Mouse (Mus musculus) frontal cortex, postnatal 14 days (tissue): ENCODE data around the gene Gm43518.

Experiments
- DNase-seq, 2 experiments: peaks; one replicate each; pipeline ENCODE4 v3.0.0; 2022; ENCODE audit warnings: low spot score in 2 of 2

Gm43518 gene

GRCm38 (mm10) chr5:123979221-123979979 is 52.2 kb downstream of the Gm43518 start:
- DNase-seq: no peak

DNA sequence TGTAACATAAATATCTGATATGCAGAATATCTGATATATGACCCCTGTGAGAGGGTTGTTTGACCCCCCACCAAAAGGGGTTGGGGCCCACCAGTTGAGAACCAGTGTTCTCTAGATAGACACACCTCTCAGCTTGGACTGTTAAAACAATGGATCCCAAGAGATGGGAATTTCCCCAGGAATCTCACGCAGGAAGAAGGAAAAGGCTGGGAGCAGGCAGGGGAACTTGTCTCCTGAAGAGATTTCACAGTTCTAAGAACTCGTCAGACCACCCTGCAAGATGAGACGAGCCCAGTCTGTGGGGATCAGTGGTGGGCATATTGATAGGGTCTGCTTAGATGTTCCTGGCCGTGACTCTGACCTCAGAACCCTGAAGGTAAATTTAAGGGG is 52.8 kb downstream of the Gm43518 start:
- DNase-seq: no peak

GRCm38 (mm10) chr5:123980521-123981249 is 53.5 kb downstream of the Gm43518 start:
- DNase-seq: no peak

- DNase-seq: peak in 1 of 2 experiments; percentile 23
Observed at GRCm38 (mm10) chr5:123981250-123981554, 54.0 kb downstream of the Gm43518 start.

DNA sequence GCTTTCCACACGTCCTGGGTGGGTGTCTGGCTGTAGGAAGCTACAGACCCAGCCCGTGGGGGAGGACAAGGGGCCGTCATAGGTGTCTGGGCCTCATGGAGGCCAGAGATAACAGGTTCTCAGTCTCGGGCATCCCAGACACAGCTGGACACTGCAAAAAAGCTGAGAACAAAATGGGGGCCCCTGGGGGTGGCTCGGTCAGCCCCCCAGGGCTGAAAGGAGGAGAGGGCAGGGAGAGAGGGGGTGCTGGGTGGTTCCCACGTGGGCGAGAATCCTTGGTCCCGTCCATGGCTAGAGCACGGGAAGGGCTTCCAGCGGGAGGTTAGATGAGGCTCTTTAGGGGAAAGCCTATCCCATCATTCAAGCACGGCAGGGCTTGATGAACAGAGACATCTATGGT is 55.6 kb downstream of the Gm43518 start:
- no peak for DNase-seq

GRCm38 (mm10) chr5:123985434-123985833 is 58.2 kb downstream of the Gm43518 start:
- peak in 1 of 2 experiments; percentile 31 for DNase-seq

GRCm38 (mm10) chr5:123986925-123987324 is 59.7 kb downstream of the Gm43518 start:
- no peak for DNase-seq

DNA sequence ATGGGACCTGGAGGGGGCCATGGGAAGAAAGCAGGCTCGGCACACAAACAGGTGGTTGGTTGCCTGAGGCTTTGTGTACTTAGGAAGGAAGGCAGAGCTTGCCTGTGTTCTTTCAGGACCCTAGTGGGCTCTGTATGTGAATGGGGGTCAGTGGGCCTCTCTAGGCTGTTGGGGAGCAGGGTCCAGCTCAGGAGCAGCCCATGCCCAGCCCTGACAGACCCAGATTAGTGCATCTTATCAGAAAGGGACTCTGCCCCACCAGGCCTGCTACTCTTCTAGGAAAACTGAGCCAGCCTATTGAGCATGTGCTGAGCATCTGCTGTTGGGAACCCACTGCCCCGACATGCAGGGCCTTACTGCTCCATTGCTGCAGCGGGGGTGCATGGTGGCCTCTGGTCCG is 60.3 kb downstream of the Gm43518 start:
- no peak for DNase-seq
